Mouse (Mus musculus) heart, embryonic 16.5 days (tissue): ENCODE measurements at regions not wholly inside any gene's neighbourhood (a gene's known extent, or its start where the extent isn't known, plus 50 kb on each side); places are given as distances from the start of the nearest gene placed in this dataset.

Experiments
- ATAC-seq: fragments of 200-750 bp; cut with Nextera tagmentation; replicated peaks from 2 replicates; pipeline ENCODE4 v1.8.0; 2017; ENCODE audit warnings: moderate number of reproducible peaks; ENCODE audit not compliant: insufficient read depth, low FRiP score; ENCODE audit errors: extremely low read depth
- H3K27ac ChIP-seq: fragments of 300-500 bp; sonication (generic); 2 replicates; pipeline ENCODE4 v1.5.1; 2014; ENCODE audit warnings: mild to moderate bottlenecking, low read length, control low read depth, moderate library complexity
- H3K27me3 ChIP-seq: fragments of 300-500 bp; sonication (generic); 2 replicates; pipeline ENCODE4 v1.6.1; 2014; ENCODE audit warnings: low read length, mixed read lengths; ENCODE audit not compliant: control insufficient read depth, insufficient read depth
- H3K36me3 ChIP-seq: fragments of 300-500 bp; sonication (generic); 2 replicates; pipeline ENCODE4 v1.6.1; 2014; ENCODE audit not compliant: control insufficient read depth, insufficient read depth
- H3K4me1 ChIP-seq: fragments of 300-500 bp; sonication (generic); 2 replicates; pipeline ENCODE4 v1.6.1; 2014; ENCODE audit warnings: low read length, mixed read lengths; ENCODE audit not compliant: control insufficient read depth, insufficient read depth
- H3K4me2 ChIP-seq: fragments of 300-500 bp; sonication (generic); 2 replicates; pipeline ENCODE4 v1.6.1; 2014; ENCODE audit warnings: low read depth, mild to moderate bottlenecking, control low read depth, low read length
- H3K4me3 ChIP-seq: fragments of 300-500 bp; sonication (generic); 2 replicates; pipeline ENCODE4 v1.5.1; 2014; ENCODE audit warnings: mild to moderate bottlenecking, control low read depth, low read length
- H3K9ac ChIP-seq: fragments of 300-500 bp; sonication (generic); 2 replicates; pipeline ENCODE4 v1.6.1; 2014; ENCODE audit warnings: low read length, control low read depth
- H3K9me3 ChIP-seq: fragments of 300-500 bp; sonication (generic); replicated peaks from 2 replicates; pipeline ENCODE4 v1.6.1; 2016; ENCODE audit warnings: low read length; ENCODE audit not compliant: control insufficient read depth
- WGBS: fragments of 180-500 bp; shearing (Covaris S2); extraction: QIAGEN DNeasy Blood & Tissue Kit; methylation state at CpG from one replicate; pipeline ENCODE4 v1.1.7; 2014; 5-methylcytosine and 5-hydroxymethylcytosine counted together

DNA sequence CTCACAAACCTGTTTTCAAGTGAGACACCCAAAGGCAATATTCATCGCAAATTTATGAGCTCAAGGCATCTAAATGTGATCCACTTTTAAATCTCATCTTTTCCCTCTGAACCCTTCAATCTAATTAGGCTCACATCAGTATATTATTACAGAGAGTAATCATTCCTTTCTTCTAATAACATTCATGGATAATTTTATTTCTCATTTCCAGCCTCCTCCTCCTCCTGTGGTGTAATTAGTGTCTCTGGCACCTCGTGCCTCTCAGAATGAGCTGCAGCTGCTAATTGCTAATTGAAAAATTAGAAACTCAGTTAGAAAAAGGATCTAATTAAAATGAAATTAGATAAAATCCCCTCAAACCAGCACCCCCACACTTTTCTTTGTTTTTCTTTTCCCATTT, 420.5 kb upstream of the Camk1g start:
- ATAC-seq, result no peak
- Histone ChIP-seq H3K4me3 (no peak overlapping the region), H3K4me1 (no peaks in the 10 kb centered on the region), H3K27me3 (no peaks in the 10 kb centered on the region), H3K27ac (no peak overlapping the region), H3K9ac (no peak overlapping the region), H3K36me3 (no peaks in the 10 kb centered on the region), H3K9me3 (no peaks in the 10 kb centered on the region), H3K4me2 (no peak overlapping the region)
- WGBS, result 81% methylated on average over 2 of the region's 2 CpGs

DNA sequence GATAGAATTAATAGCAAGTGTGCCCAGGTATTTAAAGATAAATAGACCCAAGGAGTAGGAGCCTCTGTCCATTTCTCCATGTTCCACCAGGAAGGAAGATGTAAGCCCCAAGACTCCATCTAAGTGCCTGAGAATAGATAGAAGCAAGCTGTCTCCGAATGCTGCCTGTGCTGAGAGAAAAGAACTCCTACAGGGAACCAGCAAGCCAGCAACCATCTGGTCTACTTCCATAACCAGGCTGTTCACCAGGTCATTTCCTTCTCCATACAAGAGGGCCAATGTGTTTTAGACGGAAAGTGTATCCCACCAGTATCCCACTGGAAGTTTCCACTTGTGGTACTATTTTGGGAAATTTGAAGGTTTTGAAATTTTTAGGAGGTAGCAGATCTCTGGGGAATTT, 418.4 kb upstream of the Camk1g start:
- ATAC-seq, result no peak

GRCm38 (mm10) chr1:193787417-193787816, 417.3 kb upstream of the Camk1g start:
- Histone ChIP-seq H3K27me3 (no peaks in the 10 kb centered on the region), H3K9me3 (no peaks in the 10 kb centered on the region), H3K4me2 (no peak overlapping the region), H3K9ac (no peak overlapping the region), H3K4me1 (no peaks in the 10 kb centered on the region), H3K36me3 (no peaks in the 10 kb centered on the region), H3K27ac (no peak overlapping the region), H3K4me3 (no peak overlapping the region)
- 56% methylated on average over 1 of the region's 1 CpGs for WGBS
- no peak for ATAC-seq

More for the DNA sequence above, 418.4 kb upstream of the Camk1g start:
- Histone ChIP-seq H3K4me3 (no peak overlapping the region), H3K36me3 (no peaks in the 10 kb centered on the region), H3K9ac (no peak overlapping the region), H3K4me1 (no peaks in the 10 kb centered on the region), H3K9me3 (no peaks in the 10 kb centered on the region), H3K4me2 (no peak overlapping the region), H3K27me3 (no peaks in the 10 kb centered on the region), H3K27ac (no peak overlapping the region)
- WGBS, result 76% methylated on average over 2 of the region's 2 CpGs

DNA sequence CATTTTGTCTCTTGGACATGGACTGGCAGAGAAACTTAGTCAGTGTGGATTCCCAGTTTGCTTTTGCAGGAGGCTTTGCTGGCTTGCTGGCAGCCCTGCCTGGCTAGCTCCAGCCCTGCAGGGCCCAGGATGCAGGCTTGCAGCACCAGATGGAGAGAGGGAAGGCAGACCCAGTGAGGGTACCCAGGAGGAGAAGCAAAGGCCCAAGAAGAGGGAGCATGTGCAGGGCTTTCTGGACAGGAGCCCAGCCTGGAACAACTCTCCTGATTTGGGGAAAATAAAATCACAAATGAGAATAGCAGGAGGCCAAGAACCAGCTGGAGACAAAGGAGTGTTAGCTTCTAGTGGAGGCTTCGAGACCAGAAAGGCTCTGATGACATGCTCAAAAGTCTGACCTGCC, 414.9 kb upstream of the Camk1g start:
- Histone ChIP-seq H3K4me3 (no peak overlapping the region), H3K36me3 (no peaks in the 10 kb centered on the region), H3K4me1 (no peaks in the 10 kb centered on the region), H3K27me3 (no peaks in the 10 kb centered on the region), H3K9me3 (no peaks in the 10 kb centered on the region), H3K9ac (no peak overlapping the region), H3K4me2 (no peak overlapping the region), H3K27ac (no peak overlapping the region)
- 73% methylated on average over 1 of the region's 1 CpGs for WGBS
- ATAC-seq, result no peak

DNA sequence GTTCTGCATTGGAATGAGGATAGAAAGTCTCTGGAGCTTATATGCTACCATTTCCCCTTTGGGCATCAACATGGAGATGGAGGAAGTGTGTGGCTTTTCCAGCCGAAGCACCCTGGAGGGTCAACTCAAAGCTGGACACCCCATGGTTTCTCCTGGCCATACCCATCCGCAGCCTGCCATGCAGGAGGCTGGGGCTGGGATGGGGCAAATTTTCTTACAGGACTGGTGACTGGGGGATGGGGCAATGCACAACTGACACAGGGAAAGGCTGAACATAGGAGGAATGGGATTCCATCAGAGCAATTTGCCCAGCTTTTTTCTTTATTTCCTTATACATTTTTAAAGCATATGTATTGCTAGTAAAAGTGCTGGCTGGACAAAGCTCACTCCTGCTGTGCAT, 414.4 kb upstream of the Camk1g start:
- H3K4me3 ChIP-seq, result no peak overlapping the region

GRCm38 (mm10) chr1:193778181-193778580, 408.1 kb upstream of the Camk1g start:
- no peaks in the 10 kb centered on the region for H3K4me1 ChIP-seq
- no peak for ATAC-seq
- 56% methylated on average over 1 of the region's 1 CpGs for WGBS
- no peaks in the 10 kb centered on the region for H3K36me3 ChIP-seq
- no peak overlapping the region for H3K27ac ChIP-seq
- no peaks in the 10 kb centered on the region for H3K9me3 ChIP-seq
- H3K4me3 ChIP-seq, result no peak overlapping the region
- no peak overlapping the region for H3K9ac ChIP-seq
- H3K4me2 ChIP-seq, result no peak overlapping the region
- no peaks in the 10 kb centered on the region for H3K27me3 ChIP-seq

More for the DNA sequence above, 414.4 kb upstream of the Camk1g start:
- Histone ChIP-seq H3K27me3 (no peaks in the 10 kb centered on the region), H3K9me3 (no peaks in the 10 kb centered on the region), H3K9ac (no peak overlapping the region), H3K4me1 (no peaks in the 10 kb centered on the region), H3K36me3 (no peaks in the 10 kb centered on the region), H3K27ac (no peak overlapping the region), H3K4me2 (no peak overlapping the region)
- 73% methylated on average over 2 of the region's 2 CpGs for WGBS
- no peak for ATAC-seq

DNA sequence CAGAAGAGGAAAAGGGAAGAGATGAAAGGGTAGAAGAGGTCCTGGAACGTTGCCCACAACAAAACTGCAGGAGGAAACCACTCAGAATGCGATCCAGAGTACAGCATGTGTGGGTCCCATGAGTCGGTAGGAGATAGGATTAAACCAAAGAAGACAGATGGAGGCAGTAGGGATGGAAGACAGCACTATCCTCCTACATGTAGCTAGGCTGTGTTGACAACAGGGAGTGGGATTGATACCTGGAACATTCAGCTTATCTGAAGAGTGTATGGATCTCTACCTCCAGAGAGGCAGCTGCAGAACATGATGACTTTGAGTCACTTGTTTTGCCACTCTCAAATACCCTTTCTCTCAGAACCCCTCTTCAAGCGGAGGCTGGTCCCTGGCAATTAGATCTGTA, 399.4 kb upstream of the Camk1g start:
- Histone ChIP-seq H3K4me2 (no peak overlapping the region), H3K4me3 (no peak overlapping the region), H3K27me3 (no peaks in the 10 kb centered on the region), H3K36me3 (no peaks in the 10 kb centered on the region), H3K4me1 (no peaks in the 10 kb centered on the region), H3K9me3 (no peaks in the 10 kb centered on the region), H3K27ac (no peak overlapping the region), H3K9ac (no peak overlapping the region)
- no peak for ATAC-seq
- WGBS, result 53% methylated on average over 4 of the region's 4 CpGs

DNA sequence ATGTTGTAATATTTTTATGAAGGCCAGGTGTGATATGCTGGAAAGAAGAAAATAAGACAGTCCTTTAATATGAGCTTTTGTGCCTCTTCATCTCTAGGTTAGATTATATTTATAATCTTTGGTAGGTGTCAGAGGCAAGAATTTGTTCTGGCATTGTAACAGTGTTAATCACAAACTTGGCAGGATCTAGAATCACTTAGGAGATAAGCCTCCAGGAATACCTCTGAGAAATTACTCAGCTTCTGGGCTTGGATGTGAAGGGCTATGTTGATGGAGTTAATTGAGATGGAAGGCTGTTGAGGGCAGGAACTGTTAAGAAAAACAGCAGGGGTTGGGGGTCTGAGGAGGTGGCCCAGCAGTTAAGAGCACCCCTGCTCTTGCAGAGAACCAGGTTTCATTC, 394.0 kb upstream of the Camk1g start:
- Histone ChIP-seq H3K27ac (no peak overlapping the region), H3K27me3 (no peaks in the 10 kb centered on the region), H3K4me2 (no peak overlapping the region), H3K9me3 (no peaks in the 10 kb centered on the region), H3K4me3 (no peak overlapping the region), H3K4me1 (no peaks in the 10 kb centered on the region), H3K9ac (no peak overlapping the region), H3K36me3 (no peaks in the 10 kb centered on the region)
- no peak for ATAC-seq

DNA sequence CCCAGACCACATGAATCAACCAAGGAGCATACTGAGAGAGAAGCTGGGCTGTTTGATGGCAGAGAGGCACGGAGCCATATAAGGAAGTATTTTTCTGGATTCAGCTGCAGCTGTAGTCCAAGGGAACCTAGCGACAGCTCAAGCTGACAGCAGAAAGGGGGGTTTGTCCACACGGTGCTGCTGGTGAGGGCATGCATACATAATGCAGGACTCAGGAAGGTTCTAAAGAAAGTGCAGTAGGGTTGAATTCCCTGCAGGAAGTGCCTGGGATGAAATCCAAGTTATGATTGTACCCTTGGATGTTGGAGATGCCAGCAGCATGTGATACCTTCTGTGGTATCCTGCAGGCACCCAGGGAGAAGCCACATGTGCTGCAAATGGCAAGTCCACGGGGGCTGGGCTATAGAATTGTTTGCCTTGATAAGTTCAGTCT, 381.7 kb upstream of the Camk1g start:
- H3K27me3 ChIP-seq, result no peaks in the 10 kb centered on the region
- H3K4me2 ChIP-seq, result no peak overlapping the region
- WGBS, result 30% methylated on average over 4 of the region's 4 CpGs
- no peaks in the 10 kb centered on the region for H3K4me1 ChIP-seq
- ATAC-seq, result no peak
- no peaks in the 10 kb centered on the region for H3K9me3 ChIP-seq
- H3K27ac ChIP-seq, result no peak overlapping the region
- no peak overlapping the region for H3K4me3 ChIP-seq
- no peak overlapping the region for H3K9ac ChIP-seq
- H3K36me3 ChIP-seq, result no peaks in the 10 kb centered on the region

DNA sequence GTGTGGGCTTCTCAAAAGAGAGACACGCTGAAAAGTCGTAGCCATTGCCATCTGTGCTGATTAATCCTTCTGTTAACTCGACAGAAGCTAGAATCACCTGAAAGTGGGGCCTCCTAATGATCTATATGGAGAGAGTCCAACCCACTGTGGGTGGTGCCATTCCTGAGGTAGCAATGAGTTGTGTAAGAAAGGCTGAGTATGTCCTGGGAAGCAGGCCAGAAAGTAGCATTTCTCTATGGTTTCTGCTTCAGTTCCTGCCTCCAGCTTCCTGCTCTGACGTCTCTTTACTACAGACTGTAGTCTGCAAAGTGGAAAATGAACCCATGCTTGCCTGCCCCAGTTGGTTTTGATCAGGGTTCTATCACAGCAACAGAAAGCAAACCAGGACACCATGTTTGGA, 380.8 kb upstream of the Camk1g start:
- Histone ChIP-seq H3K27me3 (no peaks in the 10 kb centered on the region), H3K4me3 (no peak overlapping the region), H3K9me3 (no peaks in the 10 kb centered on the region), H3K27ac (no peak overlapping the region), H3K9ac (no peak overlapping the region), H3K4me2 (no peak overlapping the region), H3K36me3 (no peaks in the 10 kb centered on the region), H3K4me1 (no peaks in the 10 kb centered on the region)
- WGBS, result 53% methylated on average over 4 of the region's 4 CpGs
- no peak for ATAC-seq
